Mouse (Mus musculus): ENCODE measurements around the gene Ccz1.

DNA sequence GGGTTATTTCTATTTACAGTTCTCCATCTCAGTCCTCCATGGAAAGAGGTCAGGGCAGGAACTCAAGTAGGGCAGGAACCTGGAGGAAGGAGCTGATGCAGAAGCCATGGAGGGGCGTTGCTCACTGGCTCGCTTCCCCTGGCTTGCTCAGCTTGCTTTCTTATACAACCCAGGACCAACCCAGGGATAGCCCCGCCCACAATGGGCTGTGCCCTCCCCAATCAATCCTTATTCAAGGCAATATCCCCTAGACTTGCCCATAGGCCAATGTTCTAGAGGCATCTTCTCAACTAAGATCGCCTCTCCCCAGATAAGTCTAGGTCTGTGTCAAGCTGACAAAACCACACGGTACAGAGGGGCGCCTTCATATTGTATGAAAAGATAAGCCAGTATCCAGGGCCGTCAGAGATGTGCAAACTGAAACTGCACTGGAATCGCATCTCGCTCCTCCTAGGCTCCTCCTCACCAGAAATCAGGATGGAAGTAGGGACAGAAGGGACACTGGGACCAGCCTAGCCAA is 24.5 kb upstream of the Ccz1 start:
- TF ChIP-seq CTCF (IDR thresholded peaks at IDR 0.05; ENCODE audit: low read depth) = no peak
- TF ChIP-seq EP300 (IDR thresholded peaks at IDR 0.05; ENCODE audit: low read depth) = no peak

Measured in liver, postnatal 0 days (tissue).